Mouse (Mus musculus) lung, adult 2 months (tissue): ENCODE data around the gene Prep.

Experiments used
- CTCF ChIP-seq: fragments of 200-500 bp; IDR thresholded peaks from 2 replicates; pipeline ENCODE4 v1.5.1; 2011; ENCODE audit warnings: mild to moderate bottlenecking, low read length, control low read depth; ENCODE audit not compliant: insufficient read depth
- POLR2A ChIP-seq: fragments of 200-500 bp; IDR thresholded peaks from 2 replicates; pipeline ENCODE4 v1.6.1; 2011; ENCODE audit warnings: low read depth, mild to moderate bottlenecking, control low read depth, low read length, borderline replicate concordance; ENCODE audit errors: extremely low read depth

DNA sequence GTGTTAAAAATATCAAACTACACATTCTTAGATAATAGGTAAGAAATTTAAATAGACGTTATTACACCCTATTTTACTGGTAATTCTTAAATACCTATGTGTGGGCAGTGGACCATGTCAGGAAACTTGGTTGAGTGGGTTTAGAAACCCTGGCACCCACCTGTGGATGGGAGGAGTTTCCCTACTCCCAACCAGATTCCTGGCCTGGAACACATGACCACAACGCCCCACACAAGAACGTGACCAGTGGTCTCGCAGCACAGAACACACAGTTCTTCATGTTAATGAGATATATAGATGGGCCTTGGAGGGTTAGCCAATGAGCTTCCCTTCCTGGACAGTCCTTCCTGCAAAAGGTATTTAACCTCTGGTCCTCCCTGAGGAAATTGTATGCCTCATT, 39.5 kb downstream of the Prep start:
- TF ChIP-seq CTCF: no peak
- no peak for TF ChIP-seq POLR2A
